Mouse (Mus musculus): ENCODE results near the gene Hif3a.

- no peak for TF ChIP-seq CTCF (IDR thresholded peaks at IDR 0.05; ENCODE audit: extremely low read depth, insufficient read length, insufficient replicate concordance, low read depth, low read length)
- no peak for TF ChIP-seq POLR2A (IDR thresholded peaks at IDR 0.05; ENCODE audit: low read depth, low read length)
Measured at GRCm38 (mm10) chr7:17025896-17026622, 36.2 kb downstream of the Hif3a start.

All from small intestine, adult 2 months (tissue).